Mouse (Mus musculus) limb, embryonic 14.5 days (tissue): ENCODE measurements around the gene Fam129b. TPM values are rescaled to one million over a fixed set of nuclear protein-coding genes. Genes with fewer than 3 reads are reported as not detected.
A peak's percentile ranks its signal among the peaks of the same experiment; 100 is the strongest.

Experiments used
- ATAC-seq: fragments of 200-750 bp; cut with Nextera tagmentation; 2 replicates; pipeline ENCODE4 v1.8.0; 2017; ENCODE audit warnings: low read depth, moderate number of reproducible peaks, moderate TSS enrichment; ENCODE audit not compliant: low FRiP score
- DNase-seq: peaks from one replicate; pipeline ENCODE4 v3.0.0-alpha.2; 2015; ENCODE audit warnings: low spot score
- H3K27ac ChIP-seq: fragments of 300-500 bp; sonication (generic); replicated peaks from 2 replicates; pipeline ENCODE4 v1.5.1; 2014; ENCODE audit warnings: low read depth, mild to moderate bottlenecking, low read length, moderate library complexity, mixed read lengths
- H3K27me3 ChIP-seq: fragments of 300-500 bp; sonication (generic); 2 replicates; pipeline ENCODE4 v1.6.1; 2014; ENCODE audit warnings: low read length, mixed read lengths; ENCODE audit not compliant: control insufficient read depth, insufficient read depth
- H3K36me3 ChIP-seq: fragments of 300-500 bp; sonication (generic); 2 replicates; pipeline ENCODE4 v1.6.1; 2014; ENCODE audit warnings: mild to moderate bottlenecking, low read length, moderate library complexity, mixed read lengths; ENCODE audit not compliant: control insufficient read depth, insufficient read depth
- H3K4me1 ChIP-seq: fragments of 300-500 bp; sonication (generic); 2 replicates; pipeline ENCODE4 v1.6.1; 2014; ENCODE audit warnings: antibody characterized with exemption, low read length, mixed read lengths; ENCODE audit not compliant: control insufficient read depth, insufficient read depth
- H3K4me2 ChIP-seq: fragments of 300-500 bp; sonication (generic); replicated peaks from 2 replicates; pipeline ENCODE4 v1.6.1; 2014; ENCODE audit warnings: low read depth, mild to moderate bottlenecking, low read length, moderate library complexity; ENCODE audit not compliant: severe bottlenecking
- H3K4me3 ChIP-seq: fragments of 300-500 bp; sonication (generic); replicated peaks from 2 replicates; pipeline ENCODE4 v1.5.1; 2014; ENCODE audit warnings: low read length
- H3K9ac ChIP-seq: fragments of 300-500 bp; sonication (generic); 2 replicates; pipeline ENCODE4 v1.6.1; 2014; ENCODE audit warnings: mild to moderate bottlenecking, low read depth, low read length, moderate library complexity; ENCODE audit not compliant: severe bottlenecking
- H3K9me3 ChIP-seq: fragments of 300-500 bp; sonication (generic); 2 replicates; pipeline ENCODE4 v1.6.1; 2016; ENCODE audit warnings: low read length; ENCODE audit not compliant: control insufficient read depth
- POLR2A ChIP-seq: fragments of 200-500 bp; IDR thresholded peaks from 2 replicates; pipeline ENCODE4 v1.8.0; 2012; ENCODE audit warnings: inconsistent platforms, mild to moderate bottlenecking, moderate library complexity, borderline replicate concordance; ENCODE audit not compliant: insufficient read depth, insufficient read length; ENCODE audit errors: extremely low read depth
- WGBS: fragments of 180-500 bp; shearing (Covaris S2); extraction: QIAGEN DNeasy Blood & Tissue Kit; methylation state at CpG from one replicate; pipeline ENCODE4 v1.1.7; 2014; 5-methylcytosine and 5-hydroxymethylcytosine counted together
- polyA plus RNA-seq, 2 experiments: library from polyadenylated mRNA; depleted of rRNA in 1 of 2; stranded (reverse) in 1 of 2; unstranded in 1 of 2; fragments of >200 nt; fragmentation: Nextera tagmentation in 1 of 2; extraction: Ambion mirVana in 1 of 2; gene quantifications; 2 replicates each; pipeline versions ENCODE4 v1.2.1 to v1.2.3; 2012 to 2014

The Fam129b gene
- polyA plus RNA-seq, 2 experiments = 46.2 to 73.5 TPM

DNA sequence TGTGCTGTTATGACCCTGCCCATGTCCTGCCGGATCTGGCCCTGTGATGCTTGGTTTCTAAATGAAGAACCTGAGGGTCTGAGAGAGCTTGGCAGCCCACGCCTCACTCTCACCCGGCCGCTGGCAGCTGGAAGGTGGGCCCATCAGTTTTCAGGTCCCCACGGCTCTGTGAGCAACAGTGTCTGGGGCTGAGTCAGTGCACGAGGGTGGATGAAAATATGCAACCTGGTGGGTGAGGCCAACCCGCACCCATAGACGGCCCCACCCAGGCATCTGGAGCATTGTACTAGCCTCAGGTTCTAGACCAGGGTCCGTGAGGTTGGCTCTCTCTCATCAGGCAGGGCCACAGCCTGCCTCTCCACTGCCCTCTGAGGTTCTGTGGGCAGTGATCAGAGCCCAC is 26.2 kb downstream of the Fam129b start:
- Histone ChIP-seq H3K9ac (no peak overlapping the region), H3K4me2 (no peak overlapping the region), H3K4me3 (no peak overlapping the region), H3K9me3 (no peaks in the 10 kb centered on the region), H3K4me1 (peaks cover 13% of the 10 kb centered on the region; the same call in 1 of the 2 replicates), H3K27ac (no peak overlapping the region), H3K27me3 (no peaks in the 10 kb centered on the region), H3K36me3 (no peaks in the 10 kb centered on the region)
- ATAC-seq (no peak), DNase-seq (no peak)
- no peak for TF ChIP-seq POLR2A
- 68% methylated on average over 9 of the region's 9 CpGs for WGBS

DNA sequence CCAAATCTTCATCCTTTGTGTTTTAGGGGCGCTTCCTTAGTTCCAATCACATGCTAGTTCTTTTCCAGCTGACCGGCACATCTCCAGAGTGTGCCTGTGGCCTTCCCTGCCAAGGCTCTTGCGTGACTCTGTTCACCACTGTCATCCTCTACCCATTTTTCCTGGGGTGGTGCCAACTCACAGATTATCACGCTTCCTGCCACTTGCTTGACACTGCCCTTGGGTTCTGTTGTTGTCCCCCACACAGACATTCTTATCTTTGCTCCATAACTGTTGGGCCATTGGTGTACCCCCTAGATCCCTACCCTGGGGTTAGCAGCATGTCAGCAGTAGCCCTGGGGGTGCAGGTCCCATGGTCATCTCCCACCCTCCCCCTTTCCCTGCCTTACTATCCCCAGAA is 27.6 kb downstream of the Fam129b start:
- no peak for TF ChIP-seq POLR2A
- peaks cover 22% of the 10 kb centered on the region for H3K4me1 ChIP-seq
- no peak for ATAC-seq

GRCm38 (mm10) chr2:32904637-32905036 is 28.7 kb downstream of the Fam129b start:
- no peaks in the 10 kb centered on the region for H3K27me3 ChIP-seq
- H3K9ac ChIP-seq = no peak overlapping the region
- no peak overlapping the region for H3K4me2 ChIP-seq
- peaks cover 26% of the 10 kb centered on the region for H3K4me1 ChIP-seq
- no peaks in the 10 kb centered on the region for H3K9me3 ChIP-seq
- WGBS = 87% methylated on average over 5 of the region's 5 CpGs
- 0 out of 2 replicates have a peak, but pooled peaks cover under 1% of the 10 kb centered on the region for H3K36me3 ChIP-seq
- 0 out of 2 replicates have a peak overlapping the region, but pooled peaks have one; percentile 13 for H3K27ac ChIP-seq
- DNase-seq (no peak), ATAC-seq (no peak)
- no peak for TF ChIP-seq POLR2A
- H3K4me3 ChIP-seq = no peak overlapping the region

More for the DNA sequence above, 27.6 kb downstream of the Fam129b start:
- Histone ChIP-seq H3K9me3 (no peaks in the 10 kb centered on the region), H3K9ac (no peak overlapping the region), H3K4me3 (no peak overlapping the region), H3K27me3 (no peaks in the 10 kb centered on the region), H3K27ac (no peak overlapping the region), H3K4me2 (no peak overlapping the region), H3K36me3 (no peaks in the 10 kb centered on the region)
- 91% methylated on average over 4 of the region's 4 CpGs for WGBS
- no peak for DNase-seq

GRCm38 (mm10) chr2:32905297-32905696 is 29.4 kb downstream of the Fam129b start:
- ATAC-seq = no peak
- WGBS = 84% methylated on average over 8 of the region's 8 CpGs
- H3K9ac ChIP-seq = no peak overlapping the region
- H3K27ac ChIP-seq = no peak overlapping the region
- peaks cover 7% of the 10 kb centered on the region for H3K36me3 ChIP-seq
- no peak overlapping the region for H3K4me2 ChIP-seq
- H3K4me1 ChIP-seq = peaks cover 26% of the 10 kb centered on the region
- no peak overlapping the region for H3K4me3 ChIP-seq
- DNase-seq = no peak
- H3K9me3 ChIP-seq = no peaks in the 10 kb centered on the region
- no peak for TF ChIP-seq POLR2A
- H3K27me3 ChIP-seq = no peaks in the 10 kb centered on the region

DNA sequence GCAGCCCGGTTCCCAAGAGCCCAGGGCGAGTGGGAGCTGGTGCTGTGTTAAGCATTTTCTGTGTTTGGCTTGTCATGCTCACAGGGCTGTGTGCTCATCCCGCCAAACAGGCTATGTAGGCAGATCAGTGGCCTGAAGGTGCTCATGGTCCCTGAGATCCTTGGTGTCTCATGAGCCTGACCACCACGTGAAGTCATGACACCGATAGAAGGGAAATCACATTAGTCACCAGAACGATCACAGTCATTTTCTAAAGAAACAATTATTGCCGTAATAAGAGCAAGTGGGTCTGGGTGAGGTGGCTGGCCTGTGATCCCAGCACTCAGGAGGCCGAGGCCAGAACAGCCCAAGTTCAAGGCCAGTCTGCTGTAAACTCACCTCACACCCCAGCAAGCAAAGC is 31.5 kb downstream of the Fam129b start:
- no peak overlapping the region for H3K9ac ChIP-seq
- H3K4me2 ChIP-seq = no peak overlapping the region
- peaks cover 26% of the 10 kb centered on the region for H3K36me3 ChIP-seq
- ATAC-seq = no peak
- peak overlapping the region; percentile 72; the same call in 1 of the 2 replicates for H3K27ac ChIP-seq
- no peak for DNase-seq
- WGBS = 69% methylated on average over 8 of the region's 8 CpGs
- TF ChIP-seq POLR2A = no peak
- no peak overlapping the region for H3K4me3 ChIP-seq
- H3K9me3 ChIP-seq = no peaks in the 10 kb centered on the region
- H3K27me3 ChIP-seq = no peaks in the 10 kb centered on the region
- H3K4me1 ChIP-seq = peaks cover 19% of the 10 kb centered on the region

GRCm38 (mm10) chr2:32908272-32908671 is 32.4 kb downstream of the Fam129b start:
- Histone ChIP-seq H3K9me3 (no peaks in the 10 kb centered on the region), H3K27ac (peak overlapping the region; percentile 72), H3K4me3 (no peak overlapping the region), H3K4me1 (peaks cover 19% of the 10 kb centered on the region), H3K27me3 (no peaks in the 10 kb centered on the region), H3K4me2 (0 out of 2 replicates have a peak overlapping the region, but pooled peaks have one; percentile 10), H3K36me3 (peaks cover 30% of the 10 kb centered on the region), H3K9ac (no peak overlapping the region)
- 19% methylated on average over 6 of the region's 6 CpGs for WGBS
- ATAC-seq (peak; percentile 60), DNase-seq (peak; percentile 80)
- TF ChIP-seq POLR2A = no peak
